Mouse (Mus musculus): ENCODE measurements at regions not wholly inside any gene's neighbourhood (a gene's known extent, or its start where the extent isn't known, plus 50 kb on each side); places are given as distances from the start of the nearest gene placed in this dataset.
A peak's percentile ranks its signal among the peaks of the same experiment; 100 is the strongest.

- Histone ChIP-seq H3K4me1 (ENCODE audit: control insufficient read depth, low read depth, low read length) (no peaks in the 10 kb centered on the region), H3K4me2 (ENCODE audit: low read depth, low read length) (no peak overlapping the region), H3K9ac (ENCODE audit: low read depth, low read length) (no peak overlapping the region), H3K27ac (ENCODE audit: low read length) (no peak overlapping the region), H3K36me3 (ENCODE audit: control insufficient read depth, insufficient read depth) (no peaks in the 10 kb centered on the region), H3K4me3 (ENCODE audit: low read depth, low read length) (no peak overlapping the region), H3K27me3 (ENCODE audit: control insufficient read depth, insufficient read depth, low read depth, low read length) (no peaks in the 10 kb centered on the region), H3K9me3 (replicated peaks; ENCODE audit: control insufficient read depth, low read length) (no peaks in the 10 kb centered on the region)
- ATAC-seq (ENCODE audit: low read depth), result peak; percentile 51
- WGBS (ENCODE audit: insufficient replicate concordance), result 22% methylated on average over 2 of the region's 2 CpGs
Measured at GRCm38 (mm10) chr1:77832174-77832573, 317.3 kb upstream of the Epha4 start.

- H3K27ac ChIP-seq (ENCODE audit: low read length), result no peak overlapping the region
- H3K4me1 ChIP-seq (ENCODE audit: control insufficient read depth, low read depth, low read length), result no peaks in the 10 kb centered on the region
- H3K36me3 ChIP-seq (ENCODE audit: control insufficient read depth, insufficient read depth), result no peaks in the 10 kb centered on the region
- H3K9me3 ChIP-seq (replicated peaks; ENCODE audit: control insufficient read depth, low read length), result no peaks in the 10 kb centered on the region
- ATAC-seq (ENCODE audit: low read depth), result no peak
- no peak overlapping the region for H3K4me3 ChIP-seq (ENCODE audit: low read depth, low read length)
- WGBS (ENCODE audit: insufficient replicate concordance), result 42% methylated on average over 5 of the region's 5 CpGs
- H3K4me2 ChIP-seq (ENCODE audit: low read depth, low read length), result no peak overlapping the region
- H3K9ac ChIP-seq (ENCODE audit: low read depth, low read length), result no peak overlapping the region
- no peaks in the 10 kb centered on the region for H3K27me3 ChIP-seq (ENCODE audit: control insufficient read depth, insufficient read depth, low read depth, low read length)
Measured at GRCm38 (mm10) chr1:77824716-77825387, 310.0 kb upstream of the Epha4 start.

GRCm38 (mm10) chr1:77823801-77824687 lies 309.2 kb upstream of the Epha4 start:
- Histone ChIP-seq H3K27ac (ENCODE audit: low read length) (no peak overlapping the region), H3K36me3 (ENCODE audit: control insufficient read depth, insufficient read depth) (no peaks in the 10 kb centered on the region), H3K9me3 (replicated peaks; ENCODE audit: control insufficient read depth, low read length) (no peaks in the 10 kb centered on the region), H3K27me3 (ENCODE audit: control insufficient read depth, insufficient read depth, low read depth, low read length) (no peaks in the 10 kb centered on the region), H3K4me2 (ENCODE audit: low read depth, low read length) (no peak overlapping the region), H3K4me3 (ENCODE audit: low read depth, low read length) (no peak overlapping the region), H3K9ac (ENCODE audit: low read depth, low read length) (no peak overlapping the region), H3K4me1 (ENCODE audit: control insufficient read depth, low read depth, low read length) (no peaks in the 10 kb centered on the region)
- ATAC-seq (ENCODE audit: low read depth), result no peak
- 31% methylated on average over 10 of the region's 10 CpGs for WGBS (ENCODE audit: insufficient replicate concordance)

GRCm38 (mm10) chr1:77820101-77820500 lies 305.2 kb upstream of the Epha4 start:
- ATAC-seq (ENCODE audit: low read depth), result no peak
- Histone ChIP-seq H3K9me3 (replicated peaks; ENCODE audit: control insufficient read depth, low read length) (no peaks in the 10 kb centered on the region), H3K4me2 (ENCODE audit: low read depth, low read length) (no peak overlapping the region), H3K4me3 (ENCODE audit: low read depth, low read length) (no peak overlapping the region), H3K27ac (ENCODE audit: low read length) (no peak overlapping the region), H3K27me3 (ENCODE audit: control insufficient read depth, insufficient read depth, low read depth, low read length) (no peaks in the 10 kb centered on the region), H3K9ac (ENCODE audit: low read depth, low read length) (no peak overlapping the region), H3K4me1 (ENCODE audit: control insufficient read depth, low read depth, low read length) (no peaks in the 10 kb centered on the region), H3K36me3 (ENCODE audit: control insufficient read depth, insufficient read depth) (no peaks in the 10 kb centered on the region)
- 52% methylated on average over 2 of the region's 2 CpGs for WGBS (ENCODE audit: insufficient replicate concordance)

GRCm38 (mm10) chr1:77815451-77815850 lies 300.6 kb upstream of the Epha4 start:
- Histone ChIP-seq H3K9me3 (replicated peaks; ENCODE audit: control insufficient read depth, low read length) (no peaks in the 10 kb centered on the region), H3K4me1 (ENCODE audit: control insufficient read depth, low read depth, low read length) (no peaks in the 10 kb centered on the region), H3K27me3 (ENCODE audit: control insufficient read depth, insufficient read depth, low read depth, low read length) (no peaks in the 10 kb centered on the region), H3K9ac (ENCODE audit: low read depth, low read length) (no peak overlapping the region), H3K27ac (ENCODE audit: low read length) (no peak overlapping the region), H3K4me2 (ENCODE audit: low read depth, low read length) (no peak overlapping the region), H3K36me3 (ENCODE audit: control insufficient read depth, insufficient read depth) (no peaks in the 10 kb centered on the region), H3K4me3 (ENCODE audit: low read depth, low read length) (no peak overlapping the region)
- WGBS (ENCODE audit: insufficient replicate concordance), result 70% methylated on average over 4 of the region's 4 CpGs
- ATAC-seq (ENCODE audit: low read depth), result no peak

GRCm38 (mm10) chr1:77811573-77811972 lies 296.7 kb upstream of the Epha4 start:
- no peaks in the 10 kb centered on the region for H3K36me3 ChIP-seq (ENCODE audit: control insufficient read depth, insufficient read depth)
- no peak overlapping the region for H3K4me2 ChIP-seq (ENCODE audit: low read depth, low read length)
- no peak overlapping the region for H3K9ac ChIP-seq (ENCODE audit: low read depth, low read length)
- no peaks in the 10 kb centered on the region for H3K27me3 ChIP-seq (ENCODE audit: control insufficient read depth, insufficient read depth, low read depth, low read length)
- no peak overlapping the region for H3K27ac ChIP-seq (ENCODE audit: low read length)
- H3K4me3 ChIP-seq (ENCODE audit: low read depth, low read length), result no peak overlapping the region
- H3K9me3 ChIP-seq (replicated peaks; ENCODE audit: control insufficient read depth, low read length), result no peaks in the 10 kb centered on the region
- no peak for ATAC-seq (ENCODE audit: low read depth)
- H3K4me1 ChIP-seq (ENCODE audit: control insufficient read depth, low read depth, low read length), result no peaks in the 10 kb centered on the region

- no peak for ATAC-seq (ENCODE audit: low read depth)
- no peak overlapping the region for H3K27ac ChIP-seq (ENCODE audit: low read length)
- WGBS (ENCODE audit: insufficient replicate concordance), result 67% methylated on average over 6 of the region's 6 CpGs
- H3K36me3 ChIP-seq (ENCODE audit: control insufficient read depth, insufficient read depth), result no peaks in the 10 kb centered on the region
- H3K27me3 ChIP-seq (ENCODE audit: control insufficient read depth, insufficient read depth, low read depth, low read length), result no peaks in the 10 kb centered on the region
- no peak overlapping the region for H3K9ac ChIP-seq (ENCODE audit: low read depth, low read length)
- no peak overlapping the region for H3K4me3 ChIP-seq (ENCODE audit: low read depth, low read length)
- no peak overlapping the region for H3K4me2 ChIP-seq (ENCODE audit: low read depth, low read length)
- H3K4me1 ChIP-seq (ENCODE audit: control insufficient read depth, low read depth, low read length), result no peaks in the 10 kb centered on the region
- no peaks in the 10 kb centered on the region for H3K9me3 ChIP-seq (replicated peaks; ENCODE audit: control insufficient read depth, low read length)
Measured at GRCm38 (mm10) chr1:77790974-77791373, 276.1 kb upstream of the Epha4 start.

GRCm38 (mm10) chr1:77754326-77754725 lies 239.4 kb upstream of the Epha4 start:
- H3K27me3 ChIP-seq (ENCODE audit: control insufficient read depth, insufficient read depth, low read depth, low read length), result no peaks in the 10 kb centered on the region
- H3K36me3 ChIP-seq (ENCODE audit: control insufficient read depth, insufficient read depth), result no peaks in the 10 kb centered on the region
- H3K9ac ChIP-seq (ENCODE audit: low read depth, low read length), result no peak overlapping the region
- no peak overlapping the region for H3K27ac ChIP-seq (ENCODE audit: low read length)
- no peak overlapping the region for H3K4me2 ChIP-seq (ENCODE audit: low read depth, low read length)
- 48% methylated on average over 3 of the region's 3 CpGs for WGBS (ENCODE audit: insufficient replicate concordance)
- no peak overlapping the region for H3K4me3 ChIP-seq (ENCODE audit: low read depth, low read length)
- H3K4me1 ChIP-seq (ENCODE audit: control insufficient read depth, low read depth, low read length), result no peaks in the 10 kb centered on the region
- no peak for ATAC-seq (ENCODE audit: low read depth)
- no peaks in the 10 kb centered on the region; the same call in 1 of the 2 replicates for H3K9me3 ChIP-seq (replicated peaks; ENCODE audit: control insufficient read depth, low read length)
